Mouse (Mus musculus) forebrain, embryonic 15.5 days (tissue): ENCODE results near the gene Rnf141. TPM values are rescaled to one million over a fixed set of nuclear protein-coding genes. Genes with fewer than 3 reads are reported as not detected.

Source experiments
- ATAC-seq: fragments of 200-750 bp; cut with Nextera tagmentation; replicated peaks from 2 replicates; pipeline ENCODE4 v1.8.0; 2017; ENCODE audit warnings: mild to moderate bottlenecking, moderate TSS enrichment, moderate library complexity
- H3K27ac ChIP-seq: fragments of 300-500 bp; sonication (generic); replicated peaks from 2 replicates; pipeline ENCODE4 v1.5.1; 2015; ENCODE audit warnings: mild to moderate bottlenecking, inconsistent platforms
- H3K27me3 ChIP-seq: fragments of 300-500 bp; sonication (generic); 2 replicates; pipeline ENCODE4 v1.6.1; 2015; ENCODE audit warnings: inconsistent platforms
- H3K36me3 ChIP-seq: fragments of 300-500 bp; sonication (generic); 2 replicates; pipeline ENCODE4 v1.6.1; 2015; ENCODE audit warnings: mild to moderate bottlenecking, inconsistent platforms
- H3K4me1 ChIP-seq: fragments of 300-500 bp; sonication (generic); 2 replicates; pipeline ENCODE4 v1.6.1; 2015; ENCODE audit warnings: inconsistent platforms
- H3K4me2 ChIP-seq: fragments of 300-500 bp; sonication (generic); replicated peaks from 2 replicates; pipeline ENCODE4 v1.6.1; 2015; ENCODE audit warnings: mild to moderate bottlenecking, inconsistent platforms
- H3K4me3 ChIP-seq: fragments of 300-500 bp; sonication (generic); 2 replicates; pipeline ENCODE4 v1.5.1; 2015; ENCODE audit warnings: mild to moderate bottlenecking, inconsistent platforms
- H3K9ac ChIP-seq: fragments of 300-500 bp; sonication (generic); replicated peaks from 2 replicates; pipeline ENCODE4 v1.6.1; 2015; ENCODE audit warnings: mild to moderate bottlenecking, inconsistent platforms
- H3K9me3 ChIP-seq: fragments of 300-500 bp; sonication (generic); 2 replicates; pipeline ENCODE4 v1.6.1; 2016; ENCODE audit warnings: inconsistent platforms
- WGBS: fragments of 180-500 bp; shearing (Covaris S2); methylation state at CpG from one replicate; pipeline ENCODE4 v1.1.7; 2015; ENCODE audit warnings: mixed read lengths; 5-methylcytosine and 5-hydroxymethylcytosine counted together
- polyA plus RNA-seq: library from polyadenylated mRNA; unstranded; fragments of >200 nt; fragmentation: Nextera tagmentation; extraction: Ambion mirVana; gene quantifications from 2 replicates; pipeline ENCODE4 v1.2.1, GENCODE M21; 2015

Gene Rnf141
- polyA plus RNA-seq, result 36.1 and 41.1 TPM in 2 replicates

- Histone ChIP-seq H3K4me3 (peak within 1 kb of the TSS; percentile 87), H3K9me3 (no peaks in the 10 kb centered on the region), H3K4me2 (peak within 1 kb of the TSS; percentile 83), H3K9ac (peak within 1 kb of the TSS; percentile 89), H3K27me3 (no peaks in the 10 kb centered on the region), H3K36me3 (no peaks in the 10 kb centered on the region), H3K4me1 (peaks cover 6% of the 10 kb centered on the region), H3K27ac (peak within 1 kb of the TSS; percentile 91)
- peak; percentile 96 for ATAC-seq
- WGBS, result under 1% methylated on average over 42 of the region's 42 CpGs
These were observed at the start of gene Rnf141 for GRCm38 (mm10) chr7:110843916-110844874. Gene Rnf141 (minus strand): TSS chr7:110844457.

GRCm38 (mm10) chr7:110891501-110891986 is 47.3 kb upstream of the Rnf141 start:
- Histone ChIP-seq H3K27me3 (no peaks in the 10 kb centered on the region), H3K4me1 (no peaks in the 10 kb centered on the region), H3K9me3 (no peaks in the 10 kb centered on the region), H3K27ac (no peak overlapping the region), H3K4me3 (no peak overlapping the region), H3K4me2 (no peak overlapping the region), H3K9ac (no peak overlapping the region), H3K36me3 (no peaks in the 10 kb centered on the region)
- no peak for ATAC-seq
- 79% methylated on average over 9 of the region's 9 CpGs for WGBS

- WGBS, result 83% methylated on average over 2 of the region's 2 CpGs
- no peak for ATAC-seq
These were observed 37.6 kb upstream of the Rnf141 start for GRCm38 (mm10) chr7:110881746-110882333.

GRCm38 (mm10) chr7:110878028-110878427 is 33.8 kb upstream of the Rnf141 start:
- H3K9ac ChIP-seq, result no peak overlapping the region
- ATAC-seq, result no peak
- no peaks in the 10 kb centered on the region for H3K9me3 ChIP-seq
- H3K4me2 ChIP-seq, result no peak overlapping the region
- H3K36me3 ChIP-seq, result no peaks in the 10 kb centered on the region
- H3K27ac ChIP-seq, result no peak overlapping the region
- H3K4me1 ChIP-seq, result no peaks in the 10 kb centered on the region
- WGBS, result 87% methylated on average over 4 of the region's 4 CpGs
- H3K27me3 ChIP-seq, result no peaks in the 10 kb centered on the region
- no peak overlapping the region for H3K4me3 ChIP-seq

More at GRCm38 (mm10) chr7:110881746-110882333, 37.6 kb upstream of the Rnf141 start:
- H3K9me3 ChIP-seq, result no peaks in the 10 kb centered on the region
- no peaks in the 10 kb centered on the region for H3K4me1 ChIP-seq
- H3K9ac ChIP-seq, result no peak overlapping the region
- no peak overlapping the region for H3K4me3 ChIP-seq
- no peaks in the 10 kb centered on the region for H3K36me3 ChIP-seq
- no peak overlapping the region for H3K4me2 ChIP-seq
- no peaks in the 10 kb centered on the region for H3K27me3 ChIP-seq
- no peak overlapping the region for H3K27ac ChIP-seq

- Histone ChIP-seq H3K36me3 (no peaks in the 10 kb centered on the region), H3K4me1 (no peaks in the 10 kb centered on the region), H3K27me3 (no peaks in the 10 kb centered on the region), H3K9ac (no peak overlapping the region), H3K27ac (no peak overlapping the region), H3K9me3 (no peaks in the 10 kb centered on the region), H3K4me2 (no peak overlapping the region), H3K4me3 (no peak overlapping the region)
- 92% methylated on average over 4 of the region's 4 CpGs for WGBS
- no peak for ATAC-seq
These were observed 32.7 kb upstream of the Rnf141 start for GRCm38 (mm10) chr7:110876965-110877364.

GRCm38 (mm10) chr7:110868807-110869206 is 24.6 kb upstream of the Rnf141 start:
- H3K9me3 ChIP-seq, result no peaks in the 10 kb centered on the region
- H3K4me3 ChIP-seq, result no peak overlapping the region
- H3K4me2 ChIP-seq, result no peak overlapping the region
- H3K27me3 ChIP-seq, result no peaks in the 10 kb centered on the region
- ATAC-seq, result no peak
- no peaks in the 10 kb centered on the region for H3K36me3 ChIP-seq
- H3K27ac ChIP-seq, result no peak overlapping the region
- H3K4me1 ChIP-seq, result peaks cover 4% of the 10 kb centered on the region; the same call in 1 of the 2 replicates
- no peak overlapping the region for H3K9ac ChIP-seq
- 61% methylated on average over 5 of the region's 5 CpGs for WGBS

GRCm38 (mm10) chr7:110867116-110867515 is 22.9 kb upstream of the Rnf141 start:
- ATAC-seq, result no peak
- Histone ChIP-seq H3K4me2 (no peak overlapping the region), H3K27me3 (no peaks in the 10 kb centered on the region), H3K9me3 (no peaks in the 10 kb centered on the region), H3K27ac (no peak overlapping the region), H3K36me3 (no peaks in the 10 kb centered on the region), H3K4me1 (peaks cover 4% of the 10 kb centered on the region; the same call in 1 of the 2 replicates), H3K4me3 (no peak overlapping the region), H3K9ac (no peak overlapping the region)
- 90% methylated on average over 6 of the region's 6 CpGs for WGBS

GRCm38 (mm10) chr7:110866021-110866420 is 21.8 kb upstream of the Rnf141 start:
- no peak for ATAC-seq
- Histone ChIP-seq H3K9me3 (no peaks in the 10 kb centered on the region), H3K4me1 (peaks cover 4% of the 10 kb centered on the region; the same call in 1 of the 2 replicates), H3K9ac (no peak overlapping the region), H3K4me3 (no peak overlapping the region), H3K27ac (no peak overlapping the region), H3K4me2 (no peak overlapping the region), H3K27me3 (no peaks in the 10 kb centered on the region), H3K36me3 (no peaks in the 10 kb centered on the region)
- WGBS, result 94% methylated on average over 3 of the region's 3 CpGs

- ATAC-seq, result no peak
- no peak overlapping the region for H3K4me2 ChIP-seq
- 89% methylated on average over 6 of the region's 6 CpGs for WGBS
These were observed 21.3 kb upstream of the Rnf141 start for GRCm38 (mm10) chr7:110865570-110865969.

GRCm38 (mm10) chr7:110865038-110865437 is 20.8 kb upstream of the Rnf141 start:
- H3K9ac ChIP-seq, result no peak overlapping the region
- 43% methylated on average over 10 of the region's 10 CpGs for WGBS
- H3K4me2 ChIP-seq, result no peak overlapping the region
- no peak for ATAC-seq
- no peak overlapping the region for H3K27ac ChIP-seq
- H3K4me3 ChIP-seq, result no peak overlapping the region
- no peaks in the 10 kb centered on the region for H3K9me3 ChIP-seq
- peaks cover 4% of the 10 kb centered on the region; the same call in 1 of the 2 replicates for H3K4me1 ChIP-seq
- no peaks in the 10 kb centered on the region for H3K36me3 ChIP-seq
- no peaks in the 10 kb centered on the region for H3K27me3 ChIP-seq

More at GRCm38 (mm10) chr7:110865570-110865969, 21.3 kb upstream of the Rnf141 start:
- Histone ChIP-seq H3K27me3 (no peaks in the 10 kb centered on the region), H3K27ac (no peak overlapping the region), H3K36me3 (no peaks in the 10 kb centered on the region), H3K4me1 (peaks cover 4% of the 10 kb centered on the region; the same call in 1 of the 2 replicates), H3K4me3 (no peak overlapping the region), H3K9ac (no peak overlapping the region), H3K9me3 (no peaks in the 10 kb centered on the region)

GRCm38 (mm10) chr7:110862751-110863289 is 18.6 kb upstream of the Rnf141 start, which contains the start of gene Lyve1:
Gene Lyve1 (minus strand): TSS chr7:110863239.
- WGBS, result 83% methylated on average over 12 of the region's 12 CpGs
- Histone ChIP-seq H3K4me2 (no peak within 1 kb of the TSS), H3K27me3 (no peaks in the 10 kb centered on the region), H3K27ac (no peak within 1 kb of the TSS), H3K4me1 (peaks cover 4% of the 10 kb centered on the region; the same call in 1 of the 2 replicates), H3K9me3 (no peaks in the 10 kb centered on the region), H3K9ac (no peak within 1 kb of the TSS), H3K4me3 (no peak within 1 kb of the TSS), H3K36me3 (no peaks in the 10 kb centered on the region)
- no peak for ATAC-seq

GRCm38 (mm10) chr7:110860129-110860528 is 15.9 kb upstream of the Rnf141 start:
- H3K4me2 ChIP-seq, result no peak overlapping the region
- no peaks in the 10 kb centered on the region for H3K36me3 ChIP-seq
- no peaks in the 10 kb centered on the region for H3K9me3 ChIP-seq
- no peaks in the 10 kb centered on the region for H3K27me3 ChIP-seq
- H3K9ac ChIP-seq, result no peak overlapping the region
- no peak for ATAC-seq
- H3K27ac ChIP-seq, result no peak overlapping the region
- WGBS, result 89% methylated on average over 5 of the region's 5 CpGs
- H3K4me3 ChIP-seq, result no peak overlapping the region
- H3K4me1 ChIP-seq, result peaks cover 4% of the 10 kb centered on the region; the same call in 1 of the 2 replicates
